Mouse (Mus musculus): ENCODE measurements at regions not wholly inside any gene's neighbourhood (a gene's known extent, or its start where the extent isn't known, plus 50 kb on each side); places are given as distances from the start of the nearest gene placed in this dataset.

DNA sequence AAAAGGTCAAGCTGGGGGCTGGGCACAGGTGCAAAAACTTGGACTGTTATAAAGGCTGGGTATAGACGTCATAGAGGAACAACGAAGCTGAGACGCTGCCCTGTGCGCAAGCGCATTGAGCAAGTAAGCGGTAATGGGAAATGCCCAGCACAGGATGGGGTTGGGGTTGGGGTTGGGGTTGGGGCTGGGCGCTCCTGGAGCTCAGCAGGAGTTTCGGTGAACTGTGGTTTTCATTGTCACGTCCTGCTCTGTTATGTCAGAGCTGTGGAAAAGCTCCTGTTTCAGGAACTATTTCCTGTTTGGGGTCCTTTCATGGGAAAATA is 106.4 kb downstream of the Nufip1 start:
- TF ChIP-seq CTCF (IDR thresholded peaks at IDR 0.05; ENCODE audit: insufficient read depth, low read length) = no peak
- TF ChIP-seq POLR2A (IDR thresholded peaks at IDR 0.05; ENCODE audit: borderline replicate concordance, extremely low read depth, low read depth, low read length) = no peak
